In the genomic region with DNA sequence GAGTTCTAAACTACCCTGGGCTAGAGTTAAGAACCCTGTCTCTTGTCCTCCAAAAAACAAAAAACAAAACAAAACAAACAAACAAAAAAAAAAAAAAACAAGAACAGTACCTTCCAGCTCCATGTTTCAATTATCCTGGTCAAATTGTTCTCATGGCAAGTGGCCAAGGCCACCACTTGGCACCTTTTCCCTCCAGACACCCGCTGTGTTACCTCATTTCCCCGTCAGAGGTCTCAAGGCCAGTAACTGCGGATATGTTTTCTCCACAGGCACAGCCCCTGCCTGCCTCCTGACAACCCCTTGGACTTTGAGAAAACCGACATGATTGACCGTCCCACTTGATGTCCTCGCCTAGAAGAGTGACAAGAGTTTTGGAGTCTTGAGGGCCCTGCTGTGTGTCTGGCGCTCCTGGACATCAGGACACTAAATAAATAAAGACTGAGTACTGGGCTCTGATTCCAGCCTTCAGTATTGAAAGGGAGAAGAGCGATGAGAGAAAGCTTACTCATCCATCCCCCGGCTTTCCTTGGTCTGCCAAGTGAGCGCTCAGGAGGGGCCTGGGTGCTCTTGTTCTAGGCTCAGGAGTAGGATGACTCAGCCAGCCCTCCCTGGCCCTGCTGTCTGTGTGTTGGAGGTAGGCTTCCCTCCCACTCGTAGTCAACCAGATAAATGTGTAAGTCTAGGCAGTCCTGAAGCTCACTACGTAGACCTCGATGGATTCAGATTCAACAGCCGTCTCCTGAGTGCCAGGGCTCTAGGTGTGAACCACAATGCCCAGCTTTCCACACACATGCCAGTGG, we compare ENCODE assay signal across 10 mouse cellular contexts. TPM values are rescaled to one million over a fixed set of nuclear protein-coding genes. Genes with fewer than 3 reads are reported as not detected.
DNase-seq lines count a peak whose midpoint lies in the region; TF ChIP-seq lines count a peak whose summit lies in the region.
"Had no signal": no experiment of that assay in that cellular context is flagged by ENCODE, and none has a peak within 500 bp of the region (broad histone marks: within the 10 kb centered on the region; RNA-seq: fewer than 3 reads in every experiment).

No protein-coding gene starts in this region.

- no peak overlapping the region for H3K4me3 ChIP-seq in cerebellum, adult 2 months (replicated peaks; ENCODE audit: insufficient read depth, low read depth, low read length)
- no peak overlapping the region for H3K4me3 ChIP-seq in left cerebral cortex, adult 2 months
- H3K4me3 ChIP-seq in embryonic facial prominence, embryonic 10.5 days, result no peak overlapping the region
- H3K4me3 ChIP-seq: megakaryocyte, embryonic 14.5 days had no signal

- no peak for TF ChIP-seq POLR2A in cerebellum, adult 2 months (IDR thresholded peaks at IDR 0.05; ENCODE audit: borderline replicate concordance, insufficient read depth, low read length)

- 71% methylated on average over 14 of the region's 14 CpGs for WGBS in cerebellum, adult 2 months
- 96% methylated on average over 14 of the region's 14 CpGs for WGBS in embryonic facial prominence, embryonic 10.5 days

- peaks cover 44% of the 10 kb centered on the region for H3K36me3 ChIP-seq in embryonic facial prominence, embryonic 10.5 days (replicated peaks)

- no peaks in the 10 kb centered on the region for H3K27me3 ChIP-seq in cerebellum, adult 2 months (ENCODE audit: control insufficient read depth, insufficient read depth, low read length)
- no peaks in the 10 kb centered on the region for H3K27me3 ChIP-seq in embryonic facial prominence, embryonic 10.5 days (replicated peaks; ENCODE audit: low read depth, poor library complexity, severe bottlenecking)
- H3K27me3 ChIP-seq: megakaryocyte, embryonic 14.5 days had no signal

- peak; percentile 16 for DNase-seq in gastrocnemius, postnatal 10 days
- DNase-seq in gastrocnemius, postnatal 14 days, result no peak
- peak; percentile 91 for DNase-seq in 3T3-L1 (ENCODE audit: low read depth, low spot score)
- peak; percentile 43 to 56 for DNase-seq in cerebellum, adult 2 months
- DNase-seq in left cerebral cortex, adult 2 months (ENCODE audit: extremely low spot score in 1 of 2, low spot score in 2 of 2), result peak; percentile 64 to 65
- no peak for DNase-seq in embryonic facial prominence, embryonic 10.5 days (ENCODE audit: low spot score)
- DNase-seq in thymus, postnatal 10 days (ENCODE audit: low spot score in 2 of 2), result no peak
- DNase-seq in thymus, postnatal 4 days, result no peak
- DNase-seq: kidney, adult 18-20 months had no signal

- peaks cover 10% of the 10 kb centered on the region for H3K9me3 ChIP-seq in embryonic facial prominence, embryonic 10.5 days
- H3K9me3 ChIP-seq: megakaryocyte, embryonic 14.5 days had no signal

- TF ChIP-seq CTCF in cerebellum, adult 2 months (IDR thresholded peaks at IDR 0.05; ENCODE audit: borderline replicate concordance, insufficient read depth, low read depth, low read length), result no peak
- no peak for TF ChIP-seq CTCF in left cerebral cortex, adult 2 months (IDR thresholded peaks at IDR 0.05)

- intact Hi-C loops in gastrocnemius, postnatal 14 days (cut with DNase I; ENCODE audit: low total_unique reads), result no loop called here
- intact Hi-C loops in left cerebral cortex, adult 2 months (cut with DNase I), result no loop called here

- H3K27ac ChIP-seq in cerebellum, adult 2 months (ENCODE audit: insufficient read depth, low read length), result no peak overlapping the region
- H3K27ac ChIP-seq in left cerebral cortex, adult 2 months, result peak overlapping the region; percentile 69
- no peak overlapping the region for H3K27ac ChIP-seq in embryonic facial prominence, embryonic 10.5 days (replicated peaks)

- H3K4me1 ChIP-seq in cerebellum, adult 2 months (ENCODE audit: control insufficient read depth, insufficient read depth, low read length), result peaks cover 10% of the 10 kb centered on the region; the same call in 1 of the 2 replicates
- peaks cover 18% of the 10 kb centered on the region for H3K4me1 ChIP-seq in embryonic facial prominence, embryonic 10.5 days

RNA-seq across cellular contexts. Expression of a gene that starts 3.7 kb away (rescaled TPM):
- 10 to 100 TPM in 1 of 2 experiments, 1 to 10 TPM in 1; 9.1 to 10.2 TPM for total RNA-seq in gastrocnemius, postnatal 10 days (2021)
- 1 to 10 TPM; 7.9 to 9.1 TPM for total RNA-seq in gastrocnemius, postnatal 14 days (2021)
- 25.7 and 27.1 TPM in 2 replicates for polyA plus RNA-seq in cerebellum, adult 2 months (2012; rRNA removed)
- 10 to 100 TPM; 10.2 to 12.2 TPM for total RNA-seq in left cerebral cortex, adult 2 months (2021)
- polyA plus RNA-seq in embryonic facial prominence, embryonic 10.5 days (2016; fragmentation: Nextera tagmentation; extraction: Ambion mirVana), result 25.6 and 29.0 TPM in 2 replicates

RNA-seq across cellular contexts. Expression of a gene that starts 32.4 kb away (rescaled TPM):
- total RNA-seq in gastrocnemius, postnatal 10 days (2021), result 10 to 100 TPM; 10.4 to 15.1 TPM
- total RNA-seq in gastrocnemius, postnatal 14 days (2021), result 10 to 100 TPM in 1 of 2 experiments, 1 to 10 TPM in 1; 9.0 to 10.0 TPM
- 36.0 and 39.6 TPM in 2 replicates for polyA plus RNA-seq in cerebellum, adult 2 months (2012; rRNA removed)
- 10 to 100 TPM; 23.5 to 27.7 TPM for total RNA-seq in left cerebral cortex, adult 2 months (2021)
- 48.7 and 48.9 TPM in 2 replicates for polyA plus RNA-seq in embryonic facial prominence, embryonic 10.5 days (2016; fragmentation: Nextera tagmentation; extraction: Ambion mirVana)

Comparison
In these comparisons a context has a peak if more than half of its experiments do, and no peak if none do; other contexts are left out.
1. DNase-seq: peak in gastrocnemius, postnatal 10 days (single experiment), 3T3-L1 (single experiment), cerebellum, adult 2 months (2 of 2) and left cerebral cortex, adult 2 months (2 of 2); none in gastrocnemius, postnatal 14 days (single experiment), embryonic facial prominence, embryonic 10.5 days (single experiment), thymus, postnatal 10 days (0 of 2) and thymus, postnatal 4 days (single experiment).